Mouse (Mus musculus) liver, embryonic 14.5 days (tissue): ENCODE data around the gene Vmn1r53. TPM values are rescaled to one million over a fixed set of nuclear protein-coding genes. Genes with fewer than 3 reads are reported as not detected.

Source experiments
- ATAC-seq: fragments of 200-750 bp; cut with Nextera tagmentation; 2 replicates; pipeline ENCODE4 v1.8.0; 2017; ENCODE audit warnings: moderate number of reproducible peaks, mild to moderate bottlenecking, moderate library complexity; ENCODE audit not compliant: insufficient read depth
- DNase-seq, 3 experiments: peaks; one replicate each; pipeline ENCODE4 v3.0.0-alpha.2; 2012 to 2013; ENCODE audit warnings: low read depth in 3 of 3, low spot score in 3 of 3
- H3K27ac ChIP-seq: fragments of 300-500 bp; sonication (generic); 2 replicates; pipeline ENCODE4 v1.5.1; 2014; ENCODE audit warnings: moderate library complexity, mild to moderate bottlenecking, control low read depth, inconsistent platforms
- H3K27me3 ChIP-seq: fragments of 300-500 bp; sonication (generic); 2 replicates; pipeline ENCODE4 v1.6.1; 2014; ENCODE audit warnings: mild to moderate bottlenecking, low read length, moderate library complexity; ENCODE audit not compliant: control insufficient read depth, insufficient read depth
- H3K36me3 ChIP-seq: fragments of 300-500 bp; sonication (generic); replicated peaks from 2 replicates; pipeline ENCODE4 v1.6.1; 2014; ENCODE audit warnings: low read depth; ENCODE audit not compliant: control insufficient read depth, insufficient read depth
- H3K4me1 ChIP-seq, 2 experiments: fragments of 200-500 bp in 1 of 2; fragments of 300-500 bp in 1 of 2; sonication (generic) in 1 of 2; replicated peaks; 2 replicates each; pipeline ENCODE4 v1.6.1; 2012 to 2014; ENCODE audit warnings: antibody characterized with exemption in 1 of 2, inconsistent platforms in 1 of 2, low read length in 1 of 2; ENCODE audit not compliant: control insufficient read depth in 2 of 2, insufficient read depth in 2 of 2
- H3K4me2 ChIP-seq: fragments of 300-500 bp; sonication (generic); 2 replicates; pipeline ENCODE4 v1.6.1; 2014; ENCODE audit warnings: low read depth, mild to moderate bottlenecking, control low read depth, moderate library complexity
- H3K4me3 ChIP-seq, 2 experiments: fragments of 200-500 bp in 1 of 2; fragments of 300-500 bp in 1 of 2; sonication (generic) in 1 of 2; 2 replicates each; pipeline ENCODE4 v1.5.1; 2012 to 2014; ENCODE audit warnings: low read depth in 2 of 2, low read length in 2 of 2, mild to moderate bottlenecking in 2 of 2, control low read depth in 1 of 2, inconsistent platforms in 1 of 2, moderate library complexity in 1 of 2; ENCODE audit not compliant: insufficient read depth in 1 of 2
- H3K9ac ChIP-seq: fragments of 300-500 bp; sonication (generic); replicated peaks from 2 replicates; pipeline ENCODE4 v1.6.1; 2014; ENCODE audit warnings: mild to moderate bottlenecking, control low read depth, moderate library complexity
- H3K9me3 ChIP-seq: fragments of 300-500 bp; sonication (generic); 2 replicates; pipeline ENCODE4 v1.6.1; 2016; ENCODE audit warnings: low read length, mixed read lengths; ENCODE audit not compliant: control insufficient read depth
- CTCF ChIP-seq: IDR thresholded peaks from 2 replicates; pipeline ENCODE4 v1.5.1; 2016; ENCODE audit warnings: antibody characterized with exemption, low read depth, control low read depth
- EP300 ChIP-seq: IDR thresholded peaks from 2 replicates; pipeline ENCODE4 v1.6.1; 2016; ENCODE audit warnings: antibody characterized with exemption, low read depth
- WGBS: fragments of 180-500 bp; shearing (Covaris S2); extraction: QIAGEN DNeasy Blood & Tissue Kit; methylation state at CpG from one replicate; pipeline ENCODE4 v1.1.7; 2014; ENCODE audit not compliant: insufficient replicate concordance; 5-methylcytosine and 5-hydroxymethylcytosine counted together
- polyA plus RNA-seq, 2 experiments: library from polyadenylated mRNA; depleted of rRNA in 1 of 2; stranded (reverse) in 1 of 2; unstranded in 1 of 2; fragments of >200 nt; fragmentation: Nextera tagmentation in 1 of 2; extraction: Ambion mirVana in 1 of 2; gene quantifications; 2 replicates each; pipeline versions ENCODE4 v1.2.1 to v1.2.3; 2012 to 2014

The Vmn1r53 gene
- polyA plus RNA-seq, 2 experiments = not detected

GRCm38 (mm10) chr6:90174508-90174907 lies 49.7 kb downstream of the Vmn1r53 start, which contains the start of gene Vmn1r52:
Gene Vmn1r52, plus strand, starts transcription at chr6:90174808.
- H3K9me3 ChIP-seq = no peaks in the 10 kb centered on the region
- H3K9ac ChIP-seq = no peak within 1 kb of the TSS
- ATAC-seq = no peak
- 34% methylated on average over 2 of the region's 2 CpGs for WGBS
- H3K27ac ChIP-seq = no peak within 1 kb of the TSS
- no peak within 1 kb of the TSS for H3K4me2 ChIP-seq
- H3K36me3 ChIP-seq = no peaks in the 10 kb centered on the region
- DNase-seq = no peak
- no peaks in the 10 kb centered on the region for H3K4me1 ChIP-seq
- no peak within 1 kb of the TSS for H3K4me3 ChIP-seq
- no peak for TF ChIP-seq EP300
- TF ChIP-seq CTCF = no peak
- H3K27me3 ChIP-seq = no peaks in the 10 kb centered on the region

Other genes with a start within 250 kb of the Vmn1r53 start
- gene Vmn1r47, start 208.3 kb downstream of the Vmn1r53 start, polyA plus RNA-seq (2012; rRNA removed) = not detected in 2 replicates
- gene Vmn1r47, start 208.3 kb downstream of the Vmn1r53 start, polyA plus RNA-seq (2014; fragmentation: Nextera tagmentation; extraction: Ambion mirVana) = not detected in 2 replicates
- not detected in 2 replicates for gene Vmn1r48, start 187.6 kb downstream of the Vmn1r53 start, polyA plus RNA-seq (2012; rRNA removed)
- not detected in 2 replicates for gene Vmn1r48, start 187.6 kb downstream of the Vmn1r53 start, polyA plus RNA-seq (2014; fragmentation: Nextera tagmentation; extraction: Ambion mirVana)
- not detected in 2 replicates for gene Vmn1r49, start 145.9 kb downstream of the Vmn1r53 start, polyA plus RNA-seq (2012; rRNA removed)
- not detected in 2 replicates for gene Vmn1r49, start 145.9 kb downstream of the Vmn1r53 start, polyA plus RNA-seq (2014; fragmentation: Nextera tagmentation; extraction: Ambion mirVana)
- gene Vmn1r50, start 123.0 kb downstream of the Vmn1r53 start, polyA plus RNA-seq (2012; rRNA removed) = not detected in 2 replicates
- gene Vmn1r50, start 123.0 kb downstream of the Vmn1r53 start, polyA plus RNA-seq (2014; fragmentation: Nextera tagmentation; extraction: Ambion mirVana) = not detected in 2 replicates
- not detected in 2 replicates for gene Vmn1r51, start 101.8 kb downstream of the Vmn1r53 start, polyA plus RNA-seq (2012; rRNA removed)
- gene Vmn1r51, start 101.8 kb downstream of the Vmn1r53 start, polyA plus RNA-seq (2014; fragmentation: Nextera tagmentation; extraction: Ambion mirVana) = not detected in 2 replicates
- not detected in 2 replicates for gene Vmn1r52, start 49.6 kb downstream of the Vmn1r53 start, polyA plus RNA-seq (2012; rRNA removed)
- gene Vmn1r52, start 49.6 kb downstream of the Vmn1r53 start, polyA plus RNA-seq (2014; fragmentation: Nextera tagmentation; extraction: Ambion mirVana) = not detected in 2 replicates
- gene V1ra8, start 21.6 kb downstream of the Vmn1r53 start, polyA plus RNA-seq (2012; rRNA removed) = not detected in 2 replicates
- gene V1ra8, start 21.6 kb downstream of the Vmn1r53 start, polyA plus RNA-seq (2014; fragmentation: Nextera tagmentation; extraction: Ambion mirVana) = not detected in 2 replicates
- gene Vmn1r54, start 21.9 kb upstream of the Vmn1r53 start, polyA plus RNA-seq (2012; rRNA removed) = not detected in 2 replicates
- not detected in 2 replicates for gene Vmn1r54, start 21.9 kb upstream of the Vmn1r53 start, polyA plus RNA-seq (2014; fragmentation: Nextera tagmentation; extraction: Ambion mirVana)
- gene BC048671, start 76.8 kb upstream of the Vmn1r53 start, polyA plus RNA-seq (2012; rRNA removed) = not detected in 2 replicates
- not detected in 2 replicates for gene BC048671, start 76.8 kb upstream of the Vmn1r53 start, polyA plus RNA-seq (2014; fragmentation: Nextera tagmentation; extraction: Ambion mirVana)
- gene Chst13, start 100.7 kb upstream of the Vmn1r53 start, polyA plus RNA-seq (2012; rRNA removed) = 9.0 and 9.1 TPM in 2 replicates
- gene Chst13, start 100.7 kb upstream of the Vmn1r53 start, polyA plus RNA-seq (2014; fragmentation: Nextera tagmentation; extraction: Ambion mirVana) = 14.3 and 14.6 TPM in 2 replicates
- 14.6 and 17.5 TPM in 2 replicates for gene Uroc1, start 108.8 kb upstream of the Vmn1r53 start, polyA plus RNA-seq (2012; rRNA removed)
- gene Uroc1, start 108.8 kb upstream of the Vmn1r53 start, polyA plus RNA-seq (2014; fragmentation: Nextera tagmentation; extraction: Ambion mirVana) = 9.6 and 11.5 TPM in 2 replicates
- 3.0 and 3.3 TPM in 2 replicates for gene Zxdc, start 145.1 kb upstream of the Vmn1r53 start, polyA plus RNA-seq (2012; rRNA removed)
- 3.0 and 3.9 TPM in 2 replicates for gene Zxdc, start 145.1 kb upstream of the Vmn1r53 start, polyA plus RNA-seq (2014; fragmentation: Nextera tagmentation; extraction: Ambion mirVana)
- gene Cfap100, start 204.4 kb upstream of the Vmn1r53 start, polyA plus RNA-seq (2012; rRNA removed) = 0.01 and 0.18 TPM in 2 replicates
- gene Cfap100, start 204.4 kb upstream of the Vmn1r53 start, polyA plus RNA-seq (2014; fragmentation: Nextera tagmentation; extraction: Ambion mirVana) = 0.06 TPM in 1 of 2 replicates, not detected in the other
- 7.1 and 7.6 TPM in 2 replicates for gene Klf15, start 238.1 kb upstream of the Vmn1r53 start, polyA plus RNA-seq (2012; rRNA removed)
- gene Klf15, start 238.1 kb upstream of the Vmn1r53 start, polyA plus RNA-seq (2014; fragmentation: Nextera tagmentation; extraction: Ambion mirVana) = 9.9 and 10.2 TPM in 2 replicates